Mouse (Mus musculus) lung, embryonic 14.5 days (tissue): ENCODE measurements around the gene Gm1043. TPM values are rescaled to one million over a fixed set of nuclear protein-coding genes. Genes with fewer than 3 reads are reported as not detected.

Experiments
- ATAC-seq: fragments of 200-750 bp; cut with Nextera tagmentation; 2 replicates; pipeline ENCODE4 v1.8.0; 2017; ENCODE audit warnings: mild to moderate bottlenecking, moderate TSS enrichment, moderate library complexity; ENCODE audit not compliant: insufficient read depth
- DNase-seq: peaks from one replicate; pipeline ENCODE4 v3.0.0-alpha.2; 2015
- H3K27ac ChIP-seq: fragments of 300-500 bp; sonication (generic); 2 replicates; pipeline ENCODE4 v1.5.1; 2014; ENCODE audit warnings: low read depth, mild to moderate bottlenecking, moderate library complexity
- H3K27me3 ChIP-seq: fragments of 300-500 bp; sonication (generic); 2 replicates; pipeline ENCODE4 v1.6.1; 2014; ENCODE audit warnings: low read length, control low read depth; ENCODE audit not compliant: insufficient read depth
- H3K36me3 ChIP-seq: fragments of 300-500 bp; sonication (generic); 2 replicates; pipeline ENCODE4 v1.6.1; 2014; ENCODE audit warnings: control low read depth; ENCODE audit not compliant: insufficient read depth
- H3K4me1 ChIP-seq: fragments of 300-500 bp; sonication (generic); 2 replicates; pipeline ENCODE4 v1.6.1; 2014; ENCODE audit warnings: antibody characterized with exemption, control low read depth; ENCODE audit not compliant: insufficient read depth
- H3K4me2 ChIP-seq: fragments of 300-500 bp; sonication (generic); 2 replicates; pipeline ENCODE4 v1.6.1; 2014; ENCODE audit warnings: mild to moderate bottlenecking
- H3K4me3 ChIP-seq: fragments of 300-500 bp; sonication (generic); 2 replicates; pipeline ENCODE4 v1.5.1; 2014; ENCODE audit warnings: low read depth, low read length
- H3K9ac ChIP-seq: fragments of 300-500 bp; sonication (generic); 2 replicates; pipeline ENCODE4 v1.6.1; 2014
- H3K9me3 ChIP-seq: fragments of 300-500 bp; sonication (generic); 2 replicates; pipeline ENCODE4 v1.6.1; 2016; ENCODE audit warnings: low read depth, low read length, control low read depth
- CTCF ChIP-seq: IDR thresholded peaks from 2 replicates; pipeline ENCODE4 v1.5.1; 2016; ENCODE audit warnings: antibody characterized with exemption, low read depth
- WGBS: fragments of 180-500 bp; shearing (Covaris S2); extraction: QIAGEN DNeasy Blood & Tissue Kit; methylation state at CpG from one replicate; pipeline ENCODE4 v1.1.7; 2014; 5-methylcytosine and 5-hydroxymethylcytosine counted together
- polyA plus RNA-seq: library from polyadenylated mRNA; unstranded; fragments of >200 nt; fragmentation: Nextera tagmentation; extraction: Ambion mirVana; gene quantifications from 2 replicates; pipeline ENCODE4 v1.2.1, GENCODE M21; 2014

Gene Gm1043
- polyA plus RNA-seq, 1 experiment from 2014 or later, result not detected

GRCm38 (mm10) chr5:37101631-37102030, 16.5 kb downstream of the Gm1043 start:
- TF ChIP-seq CTCF, result peak; percentile 21; the same call in 1 of the 2 replicates
- peak; percentile 70 for ATAC-seq
- Histone ChIP-seq H3K27me3 (no peaks in the 10 kb centered on the region), H3K36me3 (no peaks in the 10 kb centered on the region), H3K4me3 (no peak overlapping the region), H3K4me2 (peak overlapping the region; percentile 38), H3K9ac (no peak overlapping the region), H3K9me3 (no peaks in the 10 kb centered on the region), H3K27ac (peak overlapping the region; percentile 36; the same call in 1 of the 2 replicates), H3K4me1 (no peaks in the 10 kb centered on the region)
- 49% methylated on average over 15 of the region's 15 CpGs for WGBS
- DNase-seq, result peak; percentile 52

- H3K4me3 ChIP-seq, result no peak overlapping the region
- 28% methylated on average over 6 of the region's 6 CpGs for WGBS
- H3K9ac ChIP-seq, result no peak overlapping the region
- DNase-seq (peak; percentile 82), ATAC-seq (peak; percentile 92)
- peak overlapping the region; percentile 36; the same call in 1 of the 2 replicates for H3K27ac ChIP-seq
- no peaks in the 10 kb centered on the region for H3K9me3 ChIP-seq
- H3K36me3 ChIP-seq, result no peaks in the 10 kb centered on the region
- H3K4me1 ChIP-seq, result no peaks in the 10 kb centered on the region
- no peak for TF ChIP-seq CTCF
- H3K27me3 ChIP-seq, result no peaks in the 10 kb centered on the region
- peak overlapping the region; percentile 38 for H3K4me2 ChIP-seq
These were observed 16.9 kb downstream of the Gm1043 start for GRCm38 (mm10) chr5:37102056-37102455.

GRCm38 (mm10) chr5:37105531-37106456, 20.6 kb downstream of the Gm1043 start:
- 70% methylated on average over 23 of the region's 23 CpGs for WGBS
- no peak overlapping the region for H3K9ac ChIP-seq
- DNase-seq (no peak), ATAC-seq (no peak)
- no peak overlapping the region for H3K4me2 ChIP-seq
- H3K4me3 ChIP-seq, result no peak overlapping the region
- H3K9me3 ChIP-seq, result no peaks in the 10 kb centered on the region
- no peak overlapping the region for H3K27ac ChIP-seq
- H3K27me3 ChIP-seq, result no peaks in the 10 kb centered on the region
- no peak for TF ChIP-seq CTCF
- H3K4me1 ChIP-seq, result no peaks in the 10 kb centered on the region
- H3K36me3 ChIP-seq, result no peaks in the 10 kb centered on the region

- Histone ChIP-seq H3K27ac (no peak overlapping the region), H3K27me3 (no peaks in the 10 kb centered on the region), H3K9ac (no peak overlapping the region), H3K36me3 (no peaks in the 10 kb centered on the region), H3K4me2 (no peak overlapping the region), H3K4me3 (no peak overlapping the region), H3K9me3 (no peaks in the 10 kb centered on the region), H3K4me1 (no peaks in the 10 kb centered on the region)
- no peak for TF ChIP-seq CTCF
- DNase-seq (no peak), ATAC-seq (no peak)
- WGBS, result 74% methylated on average over 5 of the region's 5 CpGs
These were observed 21.9 kb downstream of the Gm1043 start for GRCm38 (mm10) chr5:37107111-37107510.

- no peak overlapping the region for H3K4me3 ChIP-seq
- no peaks in the 10 kb centered on the region for H3K27me3 ChIP-seq
- no peak for TF ChIP-seq CTCF
- no peak for DNase-seq
- no peaks in the 10 kb centered on the region for H3K9me3 ChIP-seq
- H3K36me3 ChIP-seq, result no peaks in the 10 kb centered on the region
- H3K9ac ChIP-seq, result no peak overlapping the region
- WGBS, result 78% methylated on average over 6 of the region's 6 CpGs
- H3K4me2 ChIP-seq, result no peak overlapping the region
- no peak overlapping the region for H3K27ac ChIP-seq
- ATAC-seq, result no peak
- H3K4me1 ChIP-seq, result no peaks in the 10 kb centered on the region
These were observed 22.4 kb downstream of the Gm1043 start for GRCm38 (mm10) chr5:37107611-37108010.

- DNase-seq (peak; percentile 76), ATAC-seq (0 out of 2 replicates have a peak, but pooled peaks have one; percentile 45)
- WGBS, result 26% methylated on average over 6 of the region's 6 CpGs
- H3K9me3 ChIP-seq, result no peaks in the 10 kb centered on the region
- no peaks in the 10 kb centered on the region for H3K36me3 ChIP-seq
- peak; percentile 78 for TF ChIP-seq CTCF
- no peaks in the 10 kb centered on the region for H3K27me3 ChIP-seq
- H3K4me3 ChIP-seq, result no peak overlapping the region
- H3K27ac ChIP-seq, result no peak overlapping the region
- no peak overlapping the region for H3K4me2 ChIP-seq
- H3K9ac ChIP-seq, result no peak overlapping the region
- H3K4me1 ChIP-seq, result no peaks in the 10 kb centered on the region
These were observed 24.2 kb downstream of the Gm1043 start for GRCm38 (mm10) chr5:37109280-37109849.

GRCm38 (mm10) chr5:37112389-37112788, 27.2 kb downstream of the Gm1043 start:
- H3K4me3 ChIP-seq, result no peak overlapping the region
- no peaks in the 10 kb centered on the region for H3K27me3 ChIP-seq
- no peaks in the 10 kb centered on the region for H3K4me1 ChIP-seq
- H3K36me3 ChIP-seq, result no peaks in the 10 kb centered on the region
- no peak overlapping the region for H3K4me2 ChIP-seq
- no peaks in the 10 kb centered on the region for H3K9me3 ChIP-seq
- 55% methylated on average over 7 of the region's 7 CpGs for WGBS
- H3K9ac ChIP-seq, result no peak overlapping the region
- H3K27ac ChIP-seq, result no peak overlapping the region
- no peak for TF ChIP-seq CTCF
- peak; percentile 58 for ATAC-seq
- DNase-seq, result peak; percentile 58
